Mouse (Mus musculus) urinary bladder, postnatal 0 days (tissue): Measurements from ENCODE around the gene Atp6v0b. TPM values are rescaled to one million over a fixed set of nuclear protein-coding genes. Genes with fewer than 3 reads are reported as not detected.

ENCODE experiments used
- polyA plus RNA-seq: library from polyadenylated mRNA; unstranded; fragments of >200 nt; fragmentation: Nextera tagmentation; extraction: Ambion mirVana; gene quantifications from 2 replicates; pipeline ENCODE4 v1.2.1, GENCODE M21; 2015

Atp6v0b gene
- polyA plus RNA-seq = 142 and 188 TPM in 2 replicates

DNA sequence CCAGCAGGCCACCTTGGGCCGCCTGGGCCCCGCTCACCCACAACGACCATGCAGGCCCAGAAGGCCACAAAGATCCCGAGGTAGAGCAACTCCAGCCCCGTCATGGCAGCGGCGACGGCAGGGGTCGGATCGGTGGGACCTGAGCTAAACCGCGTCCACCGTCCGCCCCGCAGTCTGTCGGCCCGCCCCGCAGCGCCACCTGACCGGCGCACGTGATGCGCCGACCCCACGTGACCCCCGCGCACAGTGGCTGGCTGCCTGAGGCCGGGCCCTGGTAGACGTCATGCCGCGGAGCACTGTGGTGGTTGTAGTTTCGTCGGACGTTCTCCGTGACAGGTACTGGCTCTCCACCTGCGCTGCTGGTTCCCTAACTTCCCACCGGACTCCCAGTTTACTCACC is at the start of gene Atp6v0b:
Atp6v0b (minus strand) TSS at position 201 of the 400 bp plus-strand sequence.

DNA sequence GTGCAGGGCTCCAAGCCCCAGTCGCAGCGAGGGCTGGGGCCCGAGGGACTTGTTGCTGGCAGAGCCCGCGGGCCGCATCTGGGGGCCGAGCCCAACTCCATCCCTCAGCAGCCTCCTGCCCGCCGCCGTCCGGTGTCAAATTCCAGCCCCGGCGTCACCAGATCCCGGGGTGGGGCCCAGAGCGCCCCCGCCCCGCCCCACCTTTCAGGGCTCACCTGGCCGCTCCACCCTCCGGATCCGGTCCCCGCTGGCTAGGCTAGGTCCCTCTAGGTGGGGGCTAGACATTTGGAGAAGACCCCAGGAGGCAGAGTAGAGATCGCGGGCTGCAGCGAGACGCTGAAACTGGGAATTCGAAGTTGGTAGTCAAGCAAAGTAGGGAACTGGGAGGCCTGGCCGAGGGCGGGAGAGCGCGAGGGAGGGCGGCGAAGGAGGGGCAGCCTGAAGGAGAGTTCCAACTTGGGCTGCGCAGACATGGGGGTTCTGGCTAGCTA is 42.3 kb upstream of the Atp6v0b start, which contains the start of gene Artn:
Artn (minus strand) TSS at position 373 of the 491 bp plus-strand sequence.

DNA sequence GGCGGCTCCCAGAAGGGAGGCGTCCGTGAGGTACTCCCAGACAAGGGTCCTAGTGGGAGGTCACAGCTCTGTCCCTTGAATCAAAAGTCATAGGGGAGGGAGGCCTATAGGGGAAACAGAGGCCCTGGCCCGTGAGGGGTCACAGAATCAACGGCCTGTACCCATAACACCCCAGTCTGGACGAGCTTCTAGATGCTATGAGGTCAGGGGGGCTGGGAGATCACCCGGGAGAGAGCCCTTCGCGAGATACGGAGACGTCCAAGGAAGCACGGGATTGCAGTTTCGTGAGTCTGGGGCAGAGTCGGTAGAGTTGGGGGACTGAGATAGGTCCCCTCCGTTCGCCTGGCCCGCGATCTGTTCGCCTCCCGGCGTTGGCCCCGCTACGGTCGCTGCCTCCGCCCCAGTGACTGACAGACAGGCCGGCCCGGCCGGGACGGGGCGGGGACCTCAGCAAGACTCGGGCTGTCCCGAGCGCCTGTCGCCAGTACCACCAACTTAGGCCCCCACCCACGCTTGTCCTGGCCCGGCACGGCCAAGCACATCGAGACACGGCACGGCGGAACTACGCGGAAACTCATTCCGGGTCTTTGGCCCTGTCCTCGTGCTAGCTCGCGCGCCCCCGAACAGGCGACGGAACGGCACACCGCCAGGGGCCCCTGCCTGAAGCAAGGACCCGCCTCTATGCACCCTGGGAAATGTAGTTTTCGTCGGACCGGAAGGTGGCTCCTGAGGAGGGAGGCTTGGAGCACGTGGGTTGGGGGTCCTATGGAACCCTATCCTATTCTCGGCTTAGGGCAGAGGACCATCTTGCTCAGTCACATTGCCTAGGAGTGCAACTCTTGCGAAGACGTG is 27.7 kb upstream of the Atp6v0b start, which contains the start of gene Ipo13:
Ipo13 (minus strand) TSS at position 409 of the 852 bp plus-strand sequence.

DNA sequence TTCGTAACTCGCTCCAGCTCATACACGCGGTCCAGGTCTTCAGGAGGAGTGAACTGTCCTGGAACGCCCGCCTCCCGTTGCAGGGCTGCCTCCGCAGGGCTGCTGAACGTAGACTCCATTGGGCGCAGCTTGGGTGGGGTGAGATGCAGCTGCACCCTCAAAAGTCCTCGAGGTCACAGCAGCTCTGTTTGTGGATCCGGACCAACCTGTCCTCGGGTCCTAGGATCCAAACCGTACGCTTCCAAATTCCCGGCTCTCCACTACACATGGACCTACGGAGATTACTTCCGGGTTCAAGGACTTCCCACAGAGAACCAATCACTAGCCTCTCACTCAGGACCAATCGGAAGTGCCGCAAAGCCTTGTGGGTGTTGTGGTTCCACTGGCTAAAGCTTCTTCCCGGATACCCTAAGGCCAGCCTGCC is 4.6 kb upstream of the Atp6v0b start, which contains the start of gene Dph2:
Dph2 (minus strand) TSS at position 295 of the 424 bp plus-strand sequence.

DNA sequence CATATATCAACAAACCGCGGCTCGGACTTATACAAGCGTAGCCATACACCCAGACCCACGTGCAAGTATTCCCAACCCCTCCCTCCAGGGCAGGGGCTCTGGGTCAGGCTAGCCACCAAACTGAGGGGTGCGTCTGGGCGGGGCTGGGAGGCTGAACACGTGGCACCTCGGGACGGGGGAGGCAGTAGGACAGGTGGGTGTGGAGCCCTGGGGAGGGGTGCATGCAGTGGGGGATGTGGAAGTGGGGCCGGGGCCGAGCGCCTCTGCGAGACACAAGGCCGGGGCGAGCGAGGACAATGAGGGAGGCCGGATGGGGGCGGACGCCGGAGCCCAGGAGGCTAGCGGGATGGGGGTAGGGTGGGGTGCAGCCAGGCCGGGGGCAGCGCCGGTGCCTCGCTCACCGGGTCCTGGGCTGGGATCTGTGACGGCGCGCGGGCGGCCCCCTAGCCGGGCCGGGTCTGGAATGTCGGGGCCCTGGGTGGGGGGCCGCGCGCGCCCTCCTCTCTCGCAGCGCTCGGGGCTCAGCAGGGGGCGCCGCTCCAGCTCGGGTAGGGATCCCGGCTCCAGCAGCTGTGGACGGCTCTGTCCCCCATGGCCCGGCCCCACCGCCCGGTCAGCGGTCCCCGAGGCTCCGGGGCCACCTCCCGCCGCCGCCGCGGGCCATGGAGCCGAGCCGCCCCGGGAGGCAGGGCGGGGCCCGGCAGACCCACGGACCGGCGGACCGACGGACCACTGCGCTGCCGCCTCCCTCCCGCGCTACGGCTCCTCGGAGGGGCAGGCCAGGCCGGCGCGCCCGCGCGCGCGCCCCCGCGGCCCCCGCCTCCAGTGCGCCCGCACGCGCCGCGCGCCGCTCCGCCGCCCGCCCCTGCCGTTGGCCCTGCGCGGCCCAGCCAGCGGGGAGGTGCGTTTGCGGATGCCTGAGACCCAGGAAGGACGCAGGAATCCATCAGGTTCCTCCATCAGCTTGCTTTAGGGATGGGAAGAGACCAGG is 4.1 kb downstream of the Atp6v0b start, which contains the start of gene B4galt2:
B4galt2 (minus strand) TSS at position 787 of the 991 bp plus-strand sequence.

DNA sequence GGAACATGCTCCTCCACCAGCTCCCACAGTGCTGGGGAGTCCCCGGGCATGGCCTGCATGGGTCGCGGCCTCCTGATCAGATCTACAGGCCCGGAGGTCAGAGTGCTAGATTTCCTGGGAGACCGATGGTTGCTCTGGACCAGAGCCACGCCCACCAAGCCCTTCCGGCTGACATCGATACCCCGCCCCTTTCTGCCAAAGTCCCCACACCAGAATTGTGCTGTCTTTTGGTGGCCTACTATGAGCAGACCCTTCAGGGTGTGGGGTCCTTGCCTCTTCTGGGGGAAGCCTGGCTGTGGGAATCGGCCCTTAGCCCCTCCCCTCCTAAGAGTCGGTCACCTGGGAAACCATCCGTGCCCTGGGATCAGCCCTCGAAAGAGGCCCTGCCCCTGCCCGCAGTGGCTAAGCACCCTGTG is 14.7 kb downstream of the Atp6v0b start, which contains the start of gene Ccdc24:
Ccdc24 (minus strand) TSS at position 87 of the 416 bp plus-strand sequence.

DNA sequence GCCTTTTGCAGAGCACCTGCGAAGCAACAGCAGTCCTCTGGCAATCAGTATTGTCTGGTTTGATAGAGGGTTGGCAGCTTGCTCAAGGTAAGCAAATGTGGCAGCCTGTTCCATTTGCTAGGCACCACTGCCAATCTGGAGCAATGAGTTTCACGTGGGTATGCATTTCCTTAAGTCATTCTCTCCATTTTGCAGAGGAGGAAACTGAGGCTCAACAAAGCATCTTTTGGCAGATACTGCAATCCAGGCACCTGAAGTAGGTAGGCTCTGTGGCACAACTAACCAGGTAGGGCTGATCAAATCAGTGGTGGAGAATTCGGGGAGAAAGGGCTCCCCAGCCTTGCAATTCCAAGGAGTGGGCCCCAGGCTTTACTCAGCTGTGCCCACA is 52.7 kb downstream of the Atp6v0b start, which contains the start of gene Slc6a9:
Slc6a9 (plus strand) TSS at position 50 of the 388 bp plus-strand sequence.

Other genes starting within 250 kb of the Atp6v0b start
- 30.1 and 31.2 TPM in 2 replicates for gene Dmap1, start 205.1 kb downstream of the Atp6v0b start, polyA plus RNA-seq
- gene Gm12845, start 162.9 kb downstream of the Atp6v0b start, polyA plus RNA-seq = not detected in 2 replicates
- not detected in 2 replicates for gene Klf17, start 121.7 kb downstream of the Atp6v0b start, polyA plus RNA-seq
- 6.4 and 9.9 TPM in 2 replicates for gene Slc6a9, start 52.8 kb downstream of the Atp6v0b start, polyA plus RNA-seq
- 0.34 and 0.52 TPM in 2 replicates for gene Ccdc24, start 14.8 kb downstream of the Atp6v0b start, polyA plus RNA-seq
- 13.9 and 15.0 TPM in 2 replicates for gene B4galt2, start 3.8 kb downstream of the Atp6v0b start, polyA plus RNA-seq
- 7.4 and 7.6 TPM in 2 replicates for gene Dph2, start 4.7 kb upstream of the Atp6v0b start, polyA plus RNA-seq
- gene Ipo13, start 27.7 kb upstream of the Atp6v0b start, polyA plus RNA-seq = 21.5 and 21.6 TPM in 2 replicates
- gene Artn, start 42.4 kb upstream of the Atp6v0b start, polyA plus RNA-seq = 2.8 and 3.2 TPM in 2 replicates
- 4.2 and 4.5 TPM in 2 replicates for gene St3gal3, start 247.6 kb upstream of the Atp6v0b start, polyA plus RNA-seq